Mouse (Mus musculus) cerebellum, postnatal 25 days (tissue): ENCODE results near the gene Selenov.
"Not testable (repeated sequence)": the region's sequence is repeated elsewhere in the genome, so short reads cannot be mapped to it uniquely, and the experiment has no call there.

Experiments
- DNase-seq, 2 experiments: peaks; one replicate each; pipeline ENCODE4 v3.0.0; 2021; ENCODE audit warnings: mixed read lengths in 2 of 2

Selenov gene

DNA sequence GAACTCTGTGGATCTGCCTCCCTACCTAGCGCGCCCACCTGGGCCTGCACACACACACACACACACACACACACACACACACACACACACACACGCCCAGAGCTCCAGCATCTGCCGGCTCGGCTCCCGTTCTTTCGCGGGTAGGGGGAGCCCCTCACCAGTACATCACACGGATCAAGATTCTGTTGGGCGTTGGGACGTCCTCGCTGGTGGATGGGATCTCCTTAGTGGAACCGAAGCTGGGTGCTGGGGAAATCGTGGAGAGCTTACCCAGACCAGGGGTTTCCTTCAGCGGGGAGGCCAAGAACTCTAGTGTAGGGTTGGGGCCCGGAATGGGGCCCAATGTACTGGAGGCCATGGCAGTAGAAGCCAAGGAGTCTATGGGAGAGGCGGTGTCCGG lies 821 bp downstream of the Selenov start:
- DNase-seq: no peak

- no peak for DNase-seq
Measured at GRCm38 (mm10) chr7:28280630-28281029, 10.4 kb downstream of the Selenov start.

DNA sequence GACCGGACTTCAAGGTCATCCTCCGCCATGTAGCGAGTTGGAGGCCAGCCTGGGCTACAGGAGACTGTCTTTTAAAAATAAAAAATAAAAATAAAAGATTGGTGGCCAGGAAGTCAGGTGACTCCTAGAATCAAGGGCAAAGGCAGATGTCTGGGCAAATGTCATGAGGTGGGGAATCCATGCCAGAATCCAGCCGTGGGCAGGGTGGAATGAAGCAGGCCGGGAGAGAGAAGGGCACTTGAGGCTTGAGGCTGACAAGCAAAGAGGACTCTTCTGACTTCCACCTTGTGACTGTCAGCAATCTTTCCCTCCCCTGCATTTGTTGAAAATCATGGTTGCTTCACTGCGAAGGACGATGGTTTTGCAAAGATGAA lies 12.7 kb downstream of the Selenov start:
- DNase-seq: no peak

GRCm38 (mm10) chr7:28277615-28278278 lies 13.2 kb downstream of the Selenov start, which contains the start of gene Eid2b:
TSS of gene Eid2b (plus strand) at chr7:28277739.
- DNase-seq: peak; percentile 98

DNA sequence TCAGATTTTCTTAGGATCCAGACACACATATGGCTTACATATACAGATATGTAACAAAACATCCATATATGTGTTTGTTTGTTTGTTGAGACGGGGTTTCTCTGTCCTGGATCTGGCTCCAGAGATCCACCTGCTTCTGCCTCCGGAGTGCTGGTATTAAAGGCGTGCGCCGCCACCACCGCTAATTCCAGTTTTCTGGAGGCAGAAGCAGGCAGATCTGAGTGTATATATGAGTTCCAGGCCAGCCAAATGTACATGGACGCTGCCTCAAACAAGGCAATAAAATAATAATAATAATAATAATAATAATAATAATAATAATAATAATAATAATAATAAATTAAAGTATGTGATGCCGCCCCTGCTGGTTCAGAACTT lies 13.8 kb downstream of the Selenov start:
- no peak for DNase-seq

DNA sequence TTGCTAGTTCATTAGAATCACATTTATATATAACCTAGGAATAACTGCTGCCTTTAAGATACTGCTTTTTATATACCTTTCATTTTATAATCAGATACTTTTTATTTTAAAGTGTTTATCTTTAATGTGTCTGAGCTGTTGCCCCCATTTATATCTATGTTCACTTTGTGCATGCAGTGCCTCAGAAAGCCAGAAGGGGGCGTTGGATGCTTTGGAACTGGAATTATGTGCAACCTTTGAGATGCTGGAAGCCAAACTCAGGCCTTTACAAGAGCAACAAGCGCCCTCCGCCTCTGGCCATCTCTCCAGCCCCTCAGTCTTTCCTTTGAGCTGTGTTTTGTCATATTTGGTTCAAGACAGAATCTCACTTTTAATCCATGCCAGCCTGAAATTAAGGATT lies 19.2 kb downstream of the Selenov start:
- DNase-seq: peak in 1 of 2 experiments; percentile 9

GRCm38 (mm10) chr7:28269355-28269754 lies 21.6 kb downstream of the Selenov start:
- no peak for DNase-seq

GRCm38 (mm10) chr7:28268576-28268975 lies 22.4 kb downstream of the Selenov start:
- no peak for DNase-seq

DNA sequence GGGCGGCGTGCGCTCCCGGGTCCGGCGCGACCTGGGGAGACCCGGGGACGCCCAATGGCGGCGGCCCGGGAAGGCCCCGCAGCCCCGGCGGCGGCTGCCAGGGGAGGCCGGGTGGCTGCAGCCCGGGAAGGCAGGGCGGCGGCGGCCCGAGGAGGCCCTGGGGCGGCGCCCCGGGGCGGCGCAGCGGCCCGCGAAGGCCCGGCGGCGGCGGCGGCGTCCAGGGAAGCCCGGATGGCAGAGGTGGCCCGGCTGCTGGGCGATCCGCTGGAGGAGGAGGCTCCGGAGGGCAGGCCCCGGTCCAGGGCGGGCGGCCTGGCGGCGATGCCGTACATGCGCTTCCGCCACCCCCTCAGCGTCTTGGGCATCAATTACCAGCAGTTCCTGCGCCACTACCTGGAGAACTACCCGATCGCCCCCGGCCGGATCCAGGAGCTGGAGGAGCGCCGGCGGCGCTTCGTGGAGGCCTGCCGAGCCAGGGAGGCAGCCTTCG lies 22.9 kb downstream of the Selenov start:
- DNase-seq: peak; percentile 78 to 80

- peak; percentile 96 to 97 for DNase-seq
Measured at GRCm38 (mm10) chr7:28267129-28268041, 23.6 kb downstream of the Selenov start, which contains the start of gene Eid2. TSS of gene Eid2 (plus strand) at chr7:28267881.

DNA sequence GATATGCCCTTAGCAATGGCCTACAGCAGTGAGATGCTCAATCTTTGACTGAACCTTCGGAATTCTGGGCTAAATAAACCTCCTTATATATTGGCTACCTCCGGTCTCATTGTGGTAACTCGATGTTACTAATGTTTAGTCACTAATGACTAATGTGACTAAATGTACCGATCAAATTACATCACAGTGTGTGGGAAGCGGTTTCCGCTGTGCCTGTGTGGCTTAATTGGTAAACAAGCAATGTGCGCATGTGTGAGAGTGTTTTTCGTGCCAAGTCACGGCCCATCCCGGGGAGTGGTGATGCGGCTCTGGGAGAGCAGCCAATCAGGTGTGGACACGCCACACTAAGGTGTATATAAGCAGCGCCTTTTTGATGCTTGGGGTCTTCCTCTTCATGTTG lies 25.6 kb downstream of the Selenov start:
- DNase-seq: no peak

- DNase-seq: peak in 1 of 2 experiments; percentile 36
Measured at GRCm38 (mm10) chr7:28263786-28264185, 27.2 kb downstream of the Selenov start.

GRCm38 (mm10) chr7:28262861-28263260 lies 28.1 kb downstream of the Selenov start:
- no peak for DNase-seq

- no peak for DNase-seq
Measured at GRCm38 (mm10) chr7:28255476-28255875, 35.5 kb downstream of the Selenov start.

DNA sequence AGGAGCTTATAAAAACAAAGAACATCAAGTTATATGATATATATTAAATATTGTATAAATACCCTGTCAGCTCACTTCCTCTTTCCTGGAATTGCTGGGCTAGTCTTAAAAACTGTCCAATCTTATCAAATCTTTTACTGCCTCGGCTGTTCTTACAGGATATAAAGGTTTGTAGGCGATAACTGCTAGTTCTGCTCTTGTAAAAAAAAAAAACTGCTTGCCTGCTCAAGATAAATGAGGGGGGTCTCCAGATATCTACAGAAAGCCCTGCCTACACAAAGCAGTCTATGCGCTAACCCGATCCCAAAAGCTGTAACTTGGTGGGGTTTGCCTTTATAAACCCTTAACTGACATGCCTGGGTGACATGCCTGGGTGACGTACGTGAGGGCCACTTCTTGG lies 36.4 kb downstream of the Selenov start:
- DNase-seq: no peak

DNA sequence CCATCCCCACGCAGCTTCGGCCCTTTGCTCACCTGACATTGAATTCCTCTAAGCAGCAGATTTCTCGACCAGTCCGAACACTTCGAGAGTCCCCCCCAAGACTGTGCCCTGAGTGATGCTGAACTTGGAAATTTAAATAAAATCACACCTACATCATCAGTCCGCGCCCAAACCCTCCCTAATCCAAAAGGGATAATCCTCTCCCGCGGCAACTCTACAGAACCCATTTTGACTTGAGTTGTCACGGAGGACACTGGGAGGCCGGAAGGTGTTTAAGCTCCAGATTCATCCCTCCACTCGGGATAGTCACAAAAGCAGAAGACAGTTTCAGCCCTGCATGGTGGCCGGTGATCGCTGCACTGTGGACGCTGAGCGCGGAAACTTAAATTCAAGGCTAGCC lies 39.0 kb downstream of the Selenov start:
- DNase-seq: no peak

GRCm38 (mm10) chr7:28248957-28249356 lies 42.0 kb downstream of the Selenov start:
- no peak for DNase-seq

GRCm38 (mm10) chr7:28243943-28244342 lies 47.0 kb downstream of the Selenov start:
- DNase-seq: not testable (repeated sequence)
